Mouse (Mus musculus) midbrain, embryonic 14.5 days (tissue): Measurements from ENCODE around the gene Ciao2a. TPM values are rescaled to one million over a fixed set of nuclear protein-coding genes. Genes with fewer than 3 reads are reported as not detected.

ENCODE experiments used
- ATAC-seq: fragments of 200-750 bp; cut with Nextera tagmentation; 2 replicates; pipeline ENCODE4 v1.8.0; 2017; ENCODE audit warnings: moderate number of reproducible peaks, moderate library complexity; ENCODE audit not compliant: low FRiP score, low TSS enrichment
- DNase-seq: peaks from one replicate; pipeline ENCODE4 v3.0.0-alpha.2; 2015
- H3K27ac ChIP-seq: fragments of 300-500 bp; sonication (generic); replicated peaks from 2 replicates; pipeline ENCODE4 v1.5.1; 2014; ENCODE audit warnings: mild to moderate bottlenecking, low read depth, low read length, moderate library complexity
- H3K27me3 ChIP-seq: fragments of 300-500 bp; sonication (generic); 2 replicates; pipeline ENCODE4 v1.6.1; 2014; ENCODE audit warnings: low read length, control low read depth, mixed read lengths; ENCODE audit not compliant: control insufficient read depth, insufficient read depth
- H3K36me3 ChIP-seq: fragments of 300-500 bp; sonication (generic); 2 replicates; pipeline ENCODE4 v1.6.1; 2014; ENCODE audit warnings: low read length, control low read depth; ENCODE audit not compliant: control insufficient read depth, insufficient read depth
- H3K4me1 ChIP-seq: fragments of 300-500 bp; sonication (generic); 2 replicates; pipeline ENCODE4 v1.6.1; 2014; ENCODE audit warnings: mild to moderate bottlenecking, antibody characterized with exemption, low read length, control low read depth; ENCODE audit not compliant: control insufficient read depth, insufficient read depth
- H3K4me2 ChIP-seq: fragments of 300-500 bp; sonication (generic); 2 replicates; pipeline ENCODE4 v1.6.1; 2014; ENCODE audit warnings: mild to moderate bottlenecking, low read length, moderate library complexity
- H3K4me3 ChIP-seq: fragments of 300-500 bp; sonication (generic); replicated peaks from 2 replicates; pipeline ENCODE4 v1.5.1; 2014; ENCODE audit warnings: low read depth, low read length
- H3K9ac ChIP-seq: fragments of 300-500 bp; sonication (generic); replicated peaks from 2 replicates; pipeline ENCODE4 v1.6.1; 2014; ENCODE audit warnings: mild to moderate bottlenecking, low read length, moderate library complexity
- H3K9me3 ChIP-seq: fragments of 300-500 bp; sonication (generic); 2 replicates; pipeline ENCODE4 v1.6.1; 2016; ENCODE audit warnings: low read length, control low read depth, mixed read lengths; ENCODE audit not compliant: control insufficient read depth
- WGBS: fragments of 180-500 bp; shearing (Covaris S2); extraction: QIAGEN DNeasy Blood & Tissue Kit; methylation state at CpG from one replicate; pipeline ENCODE4 v1.1.7; 2014; 5-methylcytosine and 5-hydroxymethylcytosine counted together
- polyA plus RNA-seq: library from polyadenylated mRNA; unstranded; fragments of >200 nt; fragmentation: Nextera tagmentation; extraction: Ambion mirVana; gene quantifications from 2 replicates; pipeline ENCODE4 v1.2.1, GENCODE M21; 2014

The Ciao2a gene
- polyA plus RNA-seq, 1 experiment from 2014 or later, result 76.2 TPM

- ATAC-seq (peak; percentile 13; the same call in 1 of the 2 replicates), DNase-seq (no peak)
- Histone ChIP-seq H3K36me3 (no peaks in the 10 kb centered on the region), H3K27me3 (no peaks in the 10 kb centered on the region), H3K4me1 (peaks cover 35% of the 10 kb centered on the region), H3K27ac (peak overlapping the region; percentile 89), H3K4me2 (peak overlapping the region; percentile 74), H3K4me3 (peak overlapping the region; percentile 58), H3K9me3 (no peaks in the 10 kb centered on the region), H3K9ac (peak overlapping the region; percentile 73)
- WGBS, result under 1% methylated on average over 12 of the region's 12 CpGs
Observed at GRCm38 (mm10) chr9:66124111-66124531, 2.3 kb upstream of the Ciao2a start.

- peak overlapping the region; percentile 89 for H3K27ac ChIP-seq
- peak overlapping the region; percentile 74 for H3K4me2 ChIP-seq
- H3K27me3 ChIP-seq, result no peaks in the 10 kb centered on the region
- no peaks in the 10 kb centered on the region for H3K36me3 ChIP-seq
- H3K4me1 ChIP-seq, result peaks cover 35% of the 10 kb centered on the region
- H3K9ac ChIP-seq, result peak overlapping the region; percentile 73
- DNase-seq (peak; percentile 98), ATAC-seq (peak; percentile 98)
- WGBS, result 7% methylated on average over 33 of the region's 33 CpGs
- no peaks in the 10 kb centered on the region for H3K9me3 ChIP-seq
- peak overlapping the region; percentile 58 for H3K4me3 ChIP-seq
Observed at GRCm38 (mm10) chr9:66124681-66125542, 1.5 kb upstream of the Ciao2a start.

DNA sequence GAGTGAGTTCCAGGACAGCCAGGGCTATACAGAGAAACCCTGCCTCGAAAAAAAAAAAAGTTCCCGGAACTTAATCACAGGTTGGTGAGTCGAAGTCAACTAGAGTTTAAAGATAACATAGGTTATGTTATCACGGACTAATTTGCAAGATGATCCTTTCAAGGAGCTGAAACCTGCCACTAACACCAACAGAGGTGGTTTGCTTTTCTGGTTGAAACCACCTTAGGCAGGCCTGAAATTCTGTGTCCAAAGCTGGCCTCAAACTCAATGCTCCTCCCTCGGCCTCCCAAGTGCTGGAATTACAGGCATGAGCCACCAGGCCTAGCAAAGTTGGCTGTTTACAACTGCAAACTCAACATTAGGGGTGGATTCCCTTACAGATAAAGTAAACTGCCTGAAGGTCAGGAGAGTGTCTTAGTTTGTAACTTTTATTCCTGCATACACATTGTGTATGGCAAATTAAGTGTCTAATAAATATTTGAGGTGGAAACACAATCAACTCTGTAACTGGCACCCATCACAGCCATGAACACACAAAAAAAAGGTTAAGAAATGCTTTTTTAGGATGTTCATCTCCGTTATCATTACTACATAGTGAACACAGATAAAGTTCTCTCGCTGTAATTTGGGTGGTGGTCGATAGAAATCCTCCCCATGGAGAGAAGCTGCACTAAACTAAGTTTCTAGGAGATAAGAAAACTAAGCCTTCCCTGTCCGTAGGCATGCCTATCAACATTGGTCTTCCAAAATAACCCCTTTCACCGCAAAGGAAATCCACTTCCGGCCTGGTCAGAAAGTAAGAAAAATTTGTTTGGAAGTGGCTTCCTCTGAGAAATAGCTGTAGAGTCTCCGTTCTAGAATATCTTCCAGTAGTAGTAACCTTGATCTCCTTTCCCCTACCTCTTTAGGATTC lies 612 bp upstream of the Ciao2a start:
- no peaks in the 10 kb centered on the region for H3K36me3 ChIP-seq
- peak overlapping the region; percentile 56 for H3K4me3 ChIP-seq
- H3K4me1 ChIP-seq, result peaks cover 35% of the 10 kb centered on the region
- no peak overlapping the region for H3K9ac ChIP-seq
- H3K27ac ChIP-seq, result peak overlapping the region; percentile 89
- H3K27me3 ChIP-seq, result no peaks in the 10 kb centered on the region
- H3K4me2 ChIP-seq, result peak overlapping the region; percentile 61
- DNase-seq (no peak), ATAC-seq (no peak)
- no peaks in the 10 kb centered on the region for H3K9me3 ChIP-seq
- WGBS, result 57% methylated on average over 12 of the region's 12 CpGs

- WGBS, result 50% methylated on average over 6 of the region's 6 CpGs
- Histone ChIP-seq H3K4me2 (peak overlapping the region; percentile 61), H3K9me3 (no peaks in the 10 kb centered on the region), H3K9ac (peak overlapping the region; percentile 59), H3K36me3 (no peaks in the 10 kb centered on the region), H3K27ac (peak overlapping the region; percentile 50; the same call in 1 of the 2 replicates), H3K4me3 (peak overlapping the region; percentile 56), H3K4me1 (peaks cover 35% of the 10 kb centered on the region), H3K27me3 (no peaks in the 10 kb centered on the region)
- DNase-seq, result no peak
- ATAC-seq, result no peak
Observed at GRCm38 (mm10) chr9:66127193-66127546, 759 bp downstream of the Ciao2a start.

- Histone ChIP-seq H3K36me3 (peaks cover 6% of the 10 kb centered on the region), H3K9me3 (no peaks in the 10 kb centered on the region), H3K4me1 (peaks cover 29% of the 10 kb centered on the region), H3K4me3 (no peak overlapping the region), H3K9ac (no peak overlapping the region), H3K27ac (no peak overlapping the region), H3K4me2 (peak overlapping the region; percentile 61), H3K27me3 (no peaks in the 10 kb centered on the region)
- WGBS, result 96% methylated on average over 4 of the region's 4 CpGs
- no peak for DNase-seq
- ATAC-seq, result no peak
Observed at GRCm38 (mm10) chr9:66127884-66128283, 1.5 kb downstream of the Ciao2a start.

GRCm38 (mm10) chr9:66131466-66131865 lies 5.1 kb downstream of the Ciao2a start:
- DNase-seq, result no peak
- H3K4me1 ChIP-seq, result peaks cover 10% of the 10 kb centered on the region
- WGBS, result 94% methylated on average over 2 of the region's 2 CpGs

GRCm38 (mm10) chr9:66135967-66136366 lies 9.6 kb downstream of the Ciao2a start:
- Histone ChIP-seq H3K4me1 (no peaks in the 10 kb centered on the region), H3K9ac (no peak overlapping the region), H3K27me3 (no peaks in the 10 kb centered on the region), H3K27ac (no peak overlapping the region), H3K4me3 (no peak overlapping the region), H3K4me2 (no peak overlapping the region), H3K36me3 (peaks cover 66% of the 10 kb centered on the region), H3K9me3 (no peaks in the 10 kb centered on the region)
- WGBS, result 48% methylated on average over 4 of the region's 4 CpGs
- DNase-seq, result peak; percentile 18
- ATAC-seq, result no peak

More at GRCm38 (mm10) chr9:66131466-66131865, 5.1 kb downstream of the Ciao2a start:
- no peak overlapping the region for H3K27ac ChIP-seq
- H3K9ac ChIP-seq, result no peak overlapping the region
- no peak for ATAC-seq
- H3K4me3 ChIP-seq, result no peak overlapping the region
- H3K9me3 ChIP-seq, result no peaks in the 10 kb centered on the region
- no peak overlapping the region for H3K4me2 ChIP-seq
- H3K36me3 ChIP-seq, result peaks cover 28% of the 10 kb centered on the region
- H3K27me3 ChIP-seq, result no peaks in the 10 kb centered on the region

DNA sequence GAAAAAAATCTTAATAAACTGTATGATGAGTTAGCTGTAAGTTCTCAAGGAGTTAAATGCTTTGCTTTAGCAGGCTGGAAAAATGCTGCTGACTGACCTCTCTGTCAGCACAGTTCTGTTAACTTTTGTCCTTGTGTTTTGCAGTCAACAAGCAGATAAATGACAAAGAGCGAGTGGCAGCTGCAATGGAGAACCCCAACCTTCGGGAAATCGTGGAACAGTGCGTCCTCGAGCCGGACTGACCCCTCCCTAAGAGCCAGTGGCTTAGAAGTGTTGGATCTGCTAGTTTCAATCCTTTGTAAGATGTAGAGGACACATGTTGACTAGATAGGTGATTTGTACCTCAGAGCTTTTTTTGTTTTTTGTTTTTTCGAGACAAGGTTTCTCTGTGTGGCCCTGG lies 11.8 kb downstream of the Ciao2a start:
- H3K4me1 ChIP-seq, result no peaks in the 10 kb centered on the region
- H3K36me3 ChIP-seq, result peaks cover 57% of the 10 kb centered on the region
- no peak for DNase-seq
- no peak overlapping the region for H3K27ac ChIP-seq
- WGBS, result 94% methylated on average over 7 of the region's 7 CpGs
- H3K9ac ChIP-seq, result no peak overlapping the region
- H3K4me2 ChIP-seq, result no peak overlapping the region
- no peak for ATAC-seq
- H3K27me3 ChIP-seq, result no peaks in the 10 kb centered on the region
- H3K9me3 ChIP-seq, result no peaks in the 10 kb centered on the region
- H3K4me3 ChIP-seq, result no peak overlapping the region
